Mouse (Mus musculus): ENCODE measurements around the gene Dynlt1b. TPM values are rescaled to one million over a fixed set of nuclear protein-coding genes. Genes with fewer than 3 reads are reported as not detected.
"Not testable (repeated sequence)": the region's sequence is repeated elsewhere in the genome, so short reads cannot be mapped to it uniquely, and the experiment has no call there.

Dynlt1b gene
- 2.4 and 2.6 TPM in 2 replicates for polyA plus RNA-seq (2012)

DNA sequence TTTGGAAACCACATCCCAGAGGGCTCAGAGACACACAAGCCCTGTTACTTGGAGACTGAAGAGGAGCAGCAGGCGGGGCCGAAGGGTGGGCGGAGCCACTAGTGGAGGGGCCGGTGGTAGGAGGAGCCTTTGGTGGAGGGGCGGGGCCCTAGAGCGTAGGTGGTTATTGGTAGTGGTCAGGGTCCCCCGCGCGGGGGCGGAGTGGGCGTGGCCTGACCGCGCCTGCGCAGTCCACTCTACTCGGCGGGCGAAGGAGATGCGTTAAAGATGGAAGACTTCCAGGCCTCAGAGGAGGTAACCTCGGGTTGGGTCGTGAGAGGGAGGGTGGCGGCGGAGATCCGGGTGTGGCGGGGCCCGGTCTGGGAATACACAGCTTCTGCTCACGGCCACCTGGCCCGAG is at the start of gene Dynlt1b:
Gene Dynlt1b, plus strand, starts transcription at position 168 of the 400 bp plus-strand sequence.
- Histone ChIP-seq H3K36me3 (ENCODE audit: control insufficient read depth) (peaks cover 12% of the 10 kb centered on the region), H3K4me3 (replicated peaks) (peak within 1 kb of the TSS; percentile 56)
- not testable (repeated sequence) for H3K4me1 ChIP-seq (ENCODE audit: control insufficient read depth); H3K27me3 ChIP-seq (ENCODE audit: control insufficient read depth); H3K9me3 ChIP-seq (ENCODE audit: control insufficient read depth, low read length)

DNA sequence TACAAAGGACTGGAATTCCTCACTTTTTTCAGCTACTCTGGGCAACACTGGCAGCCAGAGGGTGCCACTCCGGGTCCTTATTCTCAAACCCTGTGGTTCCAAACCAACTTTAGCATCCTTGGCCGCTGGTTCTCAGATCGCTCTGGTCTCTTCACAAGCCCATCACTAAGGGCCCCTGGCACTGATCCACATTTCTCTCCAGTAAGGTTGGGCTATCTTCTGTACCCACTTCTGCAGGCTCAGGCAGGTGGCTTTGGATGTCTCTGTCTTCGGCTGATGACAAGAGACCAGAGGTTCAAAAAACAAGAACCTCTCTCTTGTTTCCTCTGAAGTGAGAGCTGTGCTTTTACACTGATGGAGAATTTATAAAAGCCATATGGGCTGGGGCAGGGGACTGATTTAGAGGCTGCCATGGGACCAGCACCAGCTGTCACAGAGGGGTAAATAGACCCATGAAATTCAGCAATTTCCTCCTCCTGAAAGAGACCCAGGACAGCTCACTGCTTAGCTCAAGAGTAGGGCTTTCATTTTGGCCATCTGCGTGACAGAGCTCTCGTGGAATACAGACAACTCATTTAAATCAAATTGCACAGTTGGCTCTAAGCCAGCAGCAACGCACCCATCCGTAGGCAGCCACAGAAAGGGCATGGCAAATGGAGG is 49.6 kb upstream of the Dynlt1b start:
- not testable (repeated sequence) for H3K4me3 ChIP-seq (replicated peaks); H3K4me1 ChIP-seq (ENCODE audit: control insufficient read depth); H3K9me3 ChIP-seq (ENCODE audit: control insufficient read depth, low read length); H3K27me3 ChIP-seq (ENCODE audit: control insufficient read depth); H3K36me3 ChIP-seq (ENCODE audit: control insufficient read depth)

DNA sequence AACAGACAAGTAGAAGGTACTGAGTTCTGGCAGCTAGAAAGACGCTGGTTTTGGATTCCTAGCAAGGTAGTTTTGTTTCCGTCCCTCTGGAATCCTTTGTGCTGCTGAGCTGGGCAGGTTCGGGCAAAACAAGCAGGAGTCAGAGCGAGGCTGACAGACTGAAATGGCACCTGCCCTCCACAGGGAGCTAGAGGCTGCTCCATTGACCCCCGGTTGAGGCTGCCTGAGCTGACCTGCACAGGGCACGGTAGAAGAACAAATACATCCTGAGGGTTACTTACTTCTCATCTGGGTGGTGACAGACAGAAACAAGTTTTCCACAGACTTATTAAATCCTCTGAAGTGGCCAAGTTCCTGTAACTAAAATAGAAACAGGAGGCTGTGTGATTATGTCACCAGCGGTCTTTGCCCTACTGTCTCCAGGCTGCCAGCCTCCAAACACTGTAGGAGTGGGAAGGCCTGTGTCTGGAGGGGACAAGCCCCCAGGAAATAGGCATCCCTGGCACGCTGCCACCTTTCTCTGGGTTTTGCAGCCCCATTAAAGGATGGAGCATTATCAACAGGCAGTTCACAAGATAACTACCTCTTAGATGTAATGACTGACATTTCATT is 48.7 kb upstream of the Dynlt1b start:
- not testable (repeated sequence) for H3K9me3 ChIP-seq (ENCODE audit: control insufficient read depth, low read length); H3K27me3 ChIP-seq (ENCODE audit: control insufficient read depth); H3K4me3 ChIP-seq (replicated peaks); H3K36me3 ChIP-seq (ENCODE audit: control insufficient read depth); H3K4me1 ChIP-seq (ENCODE audit: control insufficient read depth)

DNA sequence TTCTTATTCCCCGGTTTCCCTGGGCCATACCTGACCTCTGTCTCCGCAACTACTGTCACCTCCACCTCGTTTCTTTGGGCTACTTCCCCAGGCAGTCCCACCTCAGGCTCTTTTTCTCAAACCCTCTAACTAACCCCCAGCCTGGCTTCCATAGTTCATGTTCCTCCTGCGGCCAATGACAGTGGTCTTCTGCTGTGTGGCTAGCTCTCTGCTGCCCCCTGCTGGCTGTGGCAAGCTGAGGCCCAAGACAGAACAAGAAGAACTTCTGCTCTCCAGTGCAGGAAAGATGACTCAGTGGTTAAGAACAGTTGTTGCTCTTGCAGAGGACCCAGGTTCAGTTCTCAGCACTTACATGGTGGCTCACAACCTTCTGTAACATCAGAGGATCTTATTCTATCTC is 43.0 kb upstream of the Dynlt1b start:
- not testable (repeated sequence) for H3K9me3 ChIP-seq (ENCODE audit: control insufficient read depth, low read length); H3K4me3 ChIP-seq (replicated peaks); H3K36me3 ChIP-seq (ENCODE audit: control insufficient read depth); H3K27me3 ChIP-seq (ENCODE audit: control insufficient read depth); H3K4me1 ChIP-seq (ENCODE audit: control insufficient read depth)

DNA sequence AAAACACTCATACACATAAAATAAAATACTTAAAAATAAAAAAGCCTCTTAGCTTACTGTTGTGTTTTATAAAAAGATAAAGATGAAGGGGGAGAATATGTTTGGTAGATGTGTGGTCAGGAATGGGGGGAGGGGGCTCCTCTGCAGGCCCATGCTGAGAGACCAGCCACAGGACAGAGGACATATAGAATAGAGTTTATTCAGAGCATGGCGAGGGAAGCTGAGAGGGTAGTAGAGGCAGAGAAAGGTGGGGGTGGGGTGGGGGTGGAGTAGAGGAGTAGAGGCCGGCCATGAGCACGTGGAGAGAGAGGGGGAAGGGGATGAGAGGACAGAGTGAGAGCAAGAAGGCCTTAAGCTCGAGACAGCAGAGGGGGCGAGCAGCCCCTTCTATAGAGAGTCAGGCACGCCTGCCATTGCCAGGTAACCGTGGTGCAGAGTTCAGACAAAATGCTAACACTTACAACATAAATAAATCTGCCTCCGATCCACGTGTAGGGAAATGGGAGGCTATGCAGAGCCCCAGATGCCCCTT is 42.5 kb upstream of the Dynlt1b start:
- H3K27me3 ChIP-seq (ENCODE audit: control insufficient read depth); H3K36me3 ChIP-seq (ENCODE audit: control insufficient read depth); H3K4me1 ChIP-seq (ENCODE audit: control insufficient read depth); H3K4me3 ChIP-seq (replicated peaks); H3K9me3 ChIP-seq (ENCODE audit: control insufficient read depth, low read length): not testable (repeated sequence)

DNA sequence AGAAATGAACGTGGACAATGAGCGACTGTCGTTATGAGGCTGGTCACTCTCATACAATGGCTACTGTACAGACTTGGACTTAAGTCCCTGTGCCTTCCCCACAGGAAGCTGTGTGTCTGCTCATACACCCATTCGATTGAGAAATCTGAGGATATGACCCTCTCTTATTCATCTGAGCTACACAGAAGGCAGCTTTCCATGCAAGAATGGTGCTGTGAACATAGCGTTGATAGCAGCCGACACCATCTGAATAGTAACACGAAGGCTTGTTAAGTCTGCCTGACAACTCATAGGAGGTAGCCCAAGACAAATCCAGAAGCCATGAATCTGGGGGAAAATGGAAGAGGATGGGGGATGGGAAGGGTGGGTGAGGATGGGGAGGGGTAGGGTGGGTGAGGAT is 40.4 kb upstream of the Dynlt1b start:
- not testable (repeated sequence) for H3K4me3 ChIP-seq (replicated peaks); H3K9me3 ChIP-seq (ENCODE audit: control insufficient read depth, low read length); H3K36me3 ChIP-seq (ENCODE audit: control insufficient read depth); H3K4me1 ChIP-seq (ENCODE audit: control insufficient read depth); H3K27me3 ChIP-seq (ENCODE audit: control insufficient read depth)

DNA sequence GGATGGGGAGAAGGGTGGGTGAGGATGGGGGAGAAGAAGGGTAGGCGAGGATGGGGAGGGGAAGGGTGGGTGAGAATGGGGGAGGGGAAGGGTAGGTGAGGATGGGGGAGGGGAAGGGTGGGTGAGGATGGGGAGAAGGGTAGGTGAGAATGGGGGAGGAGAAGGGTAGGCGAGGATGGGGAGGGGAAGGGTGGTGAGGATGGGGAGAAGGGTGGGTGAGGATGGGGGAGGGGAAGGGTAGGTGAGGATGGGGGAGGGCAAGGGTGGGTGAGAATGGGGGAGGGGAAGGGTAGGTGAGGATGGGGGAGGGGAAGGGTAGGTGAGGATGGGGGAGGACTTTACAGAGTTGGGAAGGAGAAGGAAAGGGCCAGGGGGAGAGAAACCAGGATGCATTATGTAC is 39.2 kb upstream of the Dynlt1b start:
- H3K9me3 ChIP-seq (ENCODE audit: control insufficient read depth, low read length); H3K36me3 ChIP-seq (ENCODE audit: control insufficient read depth); H3K4me1 ChIP-seq (ENCODE audit: control insufficient read depth); H3K27me3 ChIP-seq (ENCODE audit: control insufficient read depth); H3K4me3 ChIP-seq (replicated peaks): not testable (repeated sequence)

DNA sequence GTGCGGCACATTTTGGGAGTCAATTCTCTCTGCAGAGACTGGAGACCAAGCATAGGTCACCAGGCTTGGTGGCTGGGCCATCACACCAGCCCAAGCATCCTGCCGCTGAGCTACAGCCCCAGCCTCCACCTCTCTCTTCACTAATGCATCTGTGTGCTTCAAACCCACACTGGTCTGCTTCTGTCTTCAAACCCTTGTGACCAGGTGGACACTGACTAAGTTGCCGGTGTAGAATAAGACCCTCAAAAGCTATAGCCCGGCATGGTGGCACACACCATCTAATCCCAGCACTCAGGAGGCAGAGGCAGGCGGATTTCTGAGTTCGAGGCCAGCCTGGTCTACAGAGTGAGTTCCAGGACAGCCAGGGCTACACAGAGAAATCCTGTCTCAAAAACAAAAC is 38.2 kb upstream of the Dynlt1b start:
- not testable (repeated sequence) for H3K36me3 ChIP-seq (ENCODE audit: control insufficient read depth); H3K9me3 ChIP-seq (ENCODE audit: control insufficient read depth, low read length); H3K4me3 ChIP-seq (replicated peaks); H3K27me3 ChIP-seq (ENCODE audit: control insufficient read depth); H3K4me1 ChIP-seq (ENCODE audit: control insufficient read depth)

DNA sequence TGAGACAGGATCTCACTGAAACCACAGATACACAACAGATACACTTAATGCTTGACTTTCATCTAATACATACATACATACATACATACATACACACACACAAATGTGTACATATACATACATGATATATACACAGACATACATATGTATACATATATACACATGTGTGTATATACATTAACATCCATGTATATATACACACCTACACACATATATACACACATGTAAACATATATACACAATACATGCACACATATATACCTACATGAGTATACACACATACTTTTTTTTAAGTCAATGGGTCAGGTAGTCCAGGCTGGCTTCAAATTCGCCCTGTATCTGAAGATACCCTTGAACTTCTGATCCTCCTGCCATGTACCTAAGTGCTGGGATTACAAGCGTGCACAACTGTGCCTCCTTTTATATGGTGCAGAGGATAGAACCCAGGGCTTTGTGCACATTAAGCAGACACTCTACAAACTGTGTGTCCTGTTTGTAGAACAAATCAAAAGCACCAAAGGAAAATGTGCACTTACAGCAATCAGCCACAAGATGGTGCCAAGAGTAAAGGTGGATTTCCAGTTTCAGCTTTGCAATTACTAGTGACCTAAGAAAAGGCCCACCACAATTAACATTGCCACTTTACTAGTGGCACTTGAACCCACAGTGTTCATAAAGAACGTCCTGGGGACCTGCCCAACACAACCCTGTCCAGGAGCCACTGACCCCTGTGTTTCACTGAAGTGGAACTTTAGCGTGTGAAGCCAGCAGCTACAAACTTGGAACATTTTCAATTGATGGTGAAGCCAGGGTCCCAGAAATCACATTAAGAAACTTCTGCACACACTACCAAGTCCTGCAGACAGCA is 37.2 kb upstream of the Dynlt1b start:
- not testable (repeated sequence) for H3K9me3 ChIP-seq (ENCODE audit: control insufficient read depth, low read length); H3K27me3 ChIP-seq (ENCODE audit: control insufficient read depth); H3K4me1 ChIP-seq (ENCODE audit: control insufficient read depth); H3K4me3 ChIP-seq (replicated peaks); H3K36me3 ChIP-seq (ENCODE audit: control insufficient read depth)

DNA sequence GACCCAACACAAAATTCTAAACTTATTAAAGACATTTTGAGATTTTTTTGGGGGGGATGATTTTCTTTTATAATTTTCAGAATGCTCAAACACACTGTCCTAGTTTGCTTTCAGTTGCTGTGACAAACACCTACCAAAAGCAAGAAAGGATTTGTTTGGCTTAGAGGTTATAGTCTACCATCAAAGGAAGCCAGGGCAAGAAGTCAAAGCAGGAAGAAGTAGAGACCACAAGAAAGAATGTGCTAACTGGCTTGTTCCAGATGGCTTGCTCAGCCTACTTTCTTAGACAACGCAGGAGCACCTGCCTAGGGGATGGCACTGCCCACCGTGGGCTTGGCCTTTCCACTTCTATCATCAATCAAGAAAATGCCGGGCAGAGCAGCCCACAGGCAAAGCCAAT is 31.8 kb upstream of the Dynlt1b start:
- not testable (repeated sequence) for H3K27me3 ChIP-seq (ENCODE audit: control insufficient read depth); H3K4me3 ChIP-seq (replicated peaks); H3K4me1 ChIP-seq (ENCODE audit: control insufficient read depth); H3K9me3 ChIP-seq (ENCODE audit: control insufficient read depth, low read length); H3K36me3 ChIP-seq (ENCODE audit: control insufficient read depth)

DNA sequence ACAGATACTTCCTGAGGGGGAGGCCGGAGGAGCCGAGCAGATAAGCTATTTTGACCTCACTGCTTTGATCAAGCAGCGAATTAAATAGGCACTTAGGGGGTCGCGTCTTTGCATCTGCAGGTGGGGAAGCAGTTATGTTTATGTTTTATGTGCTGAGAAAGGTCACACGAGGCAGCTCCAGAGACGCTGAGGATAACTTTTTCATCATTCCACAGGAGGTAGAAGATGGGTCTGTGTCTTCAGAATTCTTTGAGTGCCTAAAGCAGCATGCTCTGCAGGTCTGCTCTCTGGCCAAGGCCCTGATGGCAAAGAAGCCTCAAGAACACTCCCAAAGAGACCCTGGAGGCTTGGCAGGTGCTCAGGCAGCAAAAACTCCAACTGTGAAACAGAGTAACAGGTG is 31.1 kb upstream of the Dynlt1b start:
- not testable (repeated sequence) for H3K27me3 ChIP-seq (ENCODE audit: control insufficient read depth); H3K36me3 ChIP-seq (ENCODE audit: control insufficient read depth); H3K4me1 ChIP-seq (ENCODE audit: control insufficient read depth); H3K4me3 ChIP-seq (replicated peaks); H3K9me3 ChIP-seq (ENCODE audit: control insufficient read depth, low read length)

DNA sequence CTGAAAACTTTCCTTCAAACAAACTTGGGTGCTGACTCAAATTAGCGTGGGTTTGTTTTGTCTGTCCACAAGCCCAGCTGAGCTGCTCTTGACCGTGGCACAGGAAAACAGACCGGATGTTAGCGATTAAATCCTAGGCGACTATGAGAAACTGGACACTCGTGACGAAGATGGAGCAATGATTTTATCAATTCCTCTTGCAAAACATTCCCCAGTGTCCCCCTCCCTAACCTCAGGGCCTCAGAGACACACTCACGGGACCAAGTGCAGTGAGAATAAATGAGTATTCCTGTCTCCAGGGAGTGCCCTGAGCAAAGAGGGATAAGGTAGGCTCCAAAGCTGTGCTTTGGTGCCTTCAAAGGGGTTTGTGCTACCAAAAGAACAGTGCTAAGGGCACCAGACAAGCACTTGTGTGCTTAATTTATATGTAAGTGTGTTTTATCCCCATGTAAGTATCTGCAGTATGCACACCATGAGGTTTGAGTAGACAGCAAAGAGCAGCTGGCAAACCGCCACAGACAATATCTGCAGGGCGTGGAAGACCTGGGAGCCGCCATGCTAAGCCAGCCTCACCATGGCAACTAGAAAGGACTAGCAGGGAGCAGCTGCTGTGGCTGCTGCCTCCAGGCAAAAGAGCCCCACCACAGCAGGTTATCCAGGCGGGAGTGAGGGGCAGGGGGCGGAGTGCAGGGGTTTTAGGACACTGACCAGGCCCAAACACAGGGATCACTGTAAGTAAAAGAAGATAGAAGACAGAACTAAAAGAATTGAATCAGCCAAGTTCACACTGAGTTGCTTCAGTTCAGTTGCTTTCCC is 30.4 kb upstream of the Dynlt1b start:
- not testable (repeated sequence) for H3K36me3 ChIP-seq (ENCODE audit: control insufficient read depth); H3K4me1 ChIP-seq (ENCODE audit: control insufficient read depth); H3K27me3 ChIP-seq (ENCODE audit: control insufficient read depth); H3K4me3 ChIP-seq (replicated peaks); H3K9me3 ChIP-seq (ENCODE audit: control insufficient read depth, low read length)

DNA sequence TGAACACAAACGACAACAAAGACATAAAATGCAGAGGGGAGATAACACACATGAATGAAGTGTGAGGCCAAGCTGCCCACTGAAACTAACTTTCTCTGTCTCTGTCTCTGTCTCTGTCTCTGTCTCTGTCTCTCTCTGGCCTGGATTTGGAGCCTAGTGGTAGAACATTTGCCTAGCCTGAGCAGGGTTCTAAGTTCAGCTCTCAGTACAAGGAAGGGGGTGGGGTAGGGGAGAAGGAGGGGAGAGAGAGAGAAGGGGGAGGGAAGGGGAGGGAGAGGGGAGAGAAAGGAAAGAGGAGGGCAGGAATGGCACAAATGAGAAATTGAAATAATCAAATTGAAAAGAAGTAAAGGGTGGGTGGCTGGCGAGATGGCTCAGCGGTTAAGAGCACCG is 29.8 kb upstream of the Dynlt1b start:
- not testable (repeated sequence) for H3K36me3 ChIP-seq (ENCODE audit: control insufficient read depth); H3K4me3 ChIP-seq (replicated peaks); H3K27me3 ChIP-seq (ENCODE audit: control insufficient read depth); H3K4me1 ChIP-seq (ENCODE audit: control insufficient read depth); H3K9me3 ChIP-seq (ENCODE audit: control insufficient read depth, low read length)

DNA sequence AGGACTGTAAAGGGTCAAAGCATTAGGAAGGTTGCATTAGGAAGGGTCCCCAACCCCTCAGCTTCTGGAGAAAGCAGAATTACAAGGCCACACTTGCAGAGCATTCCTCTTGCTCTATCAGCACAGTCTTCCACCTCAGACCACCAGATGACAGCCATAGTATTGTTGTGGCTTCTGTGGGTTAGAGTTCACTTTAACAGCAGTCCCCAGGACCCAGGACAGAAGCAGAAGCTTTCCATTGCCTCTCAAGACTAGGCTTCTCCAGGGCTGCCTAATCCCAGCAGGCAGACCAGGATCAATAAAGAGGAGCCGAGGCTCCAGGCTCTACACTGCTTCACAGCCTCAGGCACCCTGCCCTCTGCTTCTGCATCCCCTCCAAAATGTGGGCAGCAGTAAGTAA is 25.4 kb upstream of the Dynlt1b start:
- H3K27me3 ChIP-seq (ENCODE audit: control insufficient read depth); H3K36me3 ChIP-seq (ENCODE audit: control insufficient read depth); H3K4me1 ChIP-seq (ENCODE audit: control insufficient read depth); H3K4me3 ChIP-seq (replicated peaks); H3K9me3 ChIP-seq (ENCODE audit: control insufficient read depth, low read length): not testable (repeated sequence)
